Mouse (Mus musculus) c-Kit-negative CD71-positive TER-119-positive erythroid progenitor cells, embryonic 14.5 days (primary cell): ENCODE data around the gene Rasgrp3.
"Not testable (repeated sequence)": the region's sequence is repeated elsewhere in the genome, so short reads cannot be mapped to it uniquely, and the experiment has no call there.

ENCODE experiments used
- DNase-seq: peaks from one replicate; pipeline ENCODE4 v3.0.0-alpha.2; 2013; ENCODE audit warnings: low read depth, low spot score

Rasgrp3 gene

GRCm38 (mm10) chr17:75461771-75462170 lies 26.1 kb downstream of the Rasgrp3 start:
- no peak for DNase-seq

- DNase-seq: not testable (repeated sequence)
Measured at GRCm38 (mm10) chr17:75463223-75463622, 27.5 kb downstream of the Rasgrp3 start.

- DNase-seq: no peak
Measured at GRCm38 (mm10) chr17:75463645-75464044, 27.9 kb downstream of the Rasgrp3 start.

- DNase-seq: no peak
Measured at GRCm38 (mm10) chr17:75464331-75464982, 28.8 kb downstream of the Rasgrp3 start.

GRCm38 (mm10) chr17:75464983-75465634 lies 29.4 kb downstream of the Rasgrp3 start:
- DNase-seq: no peak

GRCm38 (mm10) chr17:75465635-75465997 lies 29.9 kb downstream of the Rasgrp3 start:
- DNase-seq: no peak

- DNase-seq: no peak
Measured at GRCm38 (mm10) chr17:75466948-75467347, 31.3 kb downstream of the Rasgrp3 start.

- DNase-seq: no peak
Measured at GRCm38 (mm10) chr17:75467526-75467925, 31.8 kb downstream of the Rasgrp3 start.

- no peak for DNase-seq
Measured at GRCm38 (mm10) chr17:75468479-75469114, 32.9 kb downstream of the Rasgrp3 start.

- DNase-seq: no peak
Measured at GRCm38 (mm10) chr17:75470325-75470724, 34.6 kb downstream of the Rasgrp3 start.

- DNase-seq: no peak
Measured at GRCm38 (mm10) chr17:75470885-75471610, 35.4 kb downstream of the Rasgrp3 start.

GRCm38 (mm10) chr17:75471644-75472253 lies 36.1 kb downstream of the Rasgrp3 start:
- DNase-seq: no peak

GRCm38 (mm10) chr17:75472379-75472778 lies 36.7 kb downstream of the Rasgrp3 start:
- DNase-seq: no peak

GRCm38 (mm10) chr17:75475985-75476384 lies 40.3 kb downstream of the Rasgrp3 start:
- no peak for DNase-seq

GRCm38 (mm10) chr17:75476736-75477416 lies 41.2 kb downstream of the Rasgrp3 start:
- DNase-seq: no peak

GRCm38 (mm10) chr17:75477655-75478054 lies 42.0 kb downstream of the Rasgrp3 start:
- DNase-seq: no peak

GRCm38 (mm10) chr17:75478836-75479235 lies 43.1 kb downstream of the Rasgrp3 start:
- DNase-seq: no peak

- DNase-seq: no peak
Measured at GRCm38 (mm10) chr17:75479663-75480062, 44.0 kb downstream of the Rasgrp3 start.

GRCm38 (mm10) chr17:75480379-75480778 lies 44.7 kb downstream of the Rasgrp3 start:
- no peak for DNase-seq

GRCm38 (mm10) chr17:75486205-75486604 lies 50.5 kb downstream of the Rasgrp3 start:
- DNase-seq: no peak

GRCm38 (mm10) chr17:75495213-75495612 lies 59.5 kb downstream of the Rasgrp3 start:
- no peak for DNase-seq
